Mouse (Mus musculus): ENCODE measurements around the gene Tnfsf8. TPM values are rescaled to one million over a fixed set of nuclear protein-coding genes. Genes with fewer than 3 reads are reported as not detected.

Gene Tnfsf8
- not detected for total RNA-seq (2021)
- long read RNA-seq, experiment 1: 0 reads
- long read RNA-seq, experiment 2: 0 reads

DNA sequence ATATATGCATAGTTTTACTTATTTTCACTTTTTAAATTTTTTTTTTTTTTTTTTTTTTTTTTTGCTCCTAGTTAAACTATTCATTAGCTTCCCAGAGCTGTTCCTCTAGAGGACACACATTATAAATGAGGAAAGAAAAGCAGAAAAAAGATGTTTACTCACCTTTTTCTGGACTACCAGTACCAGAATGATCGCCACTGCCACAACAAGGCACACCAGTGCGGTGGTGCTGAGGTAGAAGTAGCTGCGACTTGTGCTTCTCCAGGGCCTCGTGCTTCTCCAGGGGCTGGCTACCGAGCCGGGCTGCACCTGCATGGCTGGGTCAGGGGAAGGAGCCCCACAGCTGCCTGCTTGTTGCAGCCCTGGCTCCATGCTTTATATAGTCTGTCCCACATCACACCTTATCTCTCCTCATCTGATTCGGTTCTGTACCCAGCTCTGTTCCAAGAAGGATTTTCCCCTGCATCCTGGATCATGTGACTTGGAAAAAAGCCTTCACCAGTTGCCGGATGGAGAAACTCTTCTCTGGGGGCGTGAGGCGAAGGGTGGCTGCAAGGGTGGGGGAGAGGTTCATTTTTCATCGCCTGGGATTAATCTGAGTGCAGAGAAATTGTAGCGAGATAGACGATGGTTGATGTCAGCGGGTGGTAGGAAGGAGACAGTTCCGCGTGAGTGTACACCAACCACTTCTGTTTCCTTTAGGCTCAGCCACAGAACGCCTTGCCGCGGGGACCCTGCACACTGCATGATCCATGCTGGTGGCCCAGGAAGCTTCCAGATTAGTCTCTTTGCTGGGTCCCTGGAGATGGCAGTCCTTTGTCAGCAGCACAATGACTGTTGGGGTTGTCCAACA is at the start of gene Tnfsf8:
TSS of gene Tnfsf8 (minus strand) at position 660 of the 853 bp plus-strand sequence.
- no peak for DNase-seq (ENCODE audit: low spot score in 2 of 2)
- Histone ChIP-seq H3K27ac (no peak within 1 kb of the TSS), H3K4me3 (no peak within 1 kb of the TSS)
- TF ChIP-seq CTCF (conservative IDR thresholded peaks at IDR 0.05): no peak

DNA sequence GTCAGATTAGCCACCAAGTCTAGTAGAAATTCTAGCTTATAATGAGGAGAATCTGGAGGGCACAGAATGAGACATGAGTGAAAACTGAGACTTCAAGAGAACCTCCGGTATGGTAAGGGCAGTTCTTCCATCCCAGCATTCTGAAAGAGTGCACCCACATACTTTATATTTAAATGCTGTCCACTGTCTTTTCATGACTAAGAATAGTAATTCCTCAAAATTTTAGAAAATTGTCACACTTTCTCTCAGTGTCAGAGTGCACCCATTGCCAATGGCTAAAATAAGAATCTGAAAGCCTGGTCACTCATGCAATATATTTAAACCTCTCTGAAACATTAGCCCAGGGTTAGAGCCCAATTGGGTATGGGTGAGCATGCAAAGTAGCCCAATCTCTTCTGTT is 47.4 kb upstream of the Tnfsf8 start:
- TF ChIP-seq CTCF (conservative IDR thresholded peaks at IDR 0.05): no peak
- no peak for DNase-seq (ENCODE audit: low spot score in 2 of 2)
- Histone ChIP-seq H3K4me3 (no peak overlapping the region), H3K27ac (no peak overlapping the region)

DNA sequence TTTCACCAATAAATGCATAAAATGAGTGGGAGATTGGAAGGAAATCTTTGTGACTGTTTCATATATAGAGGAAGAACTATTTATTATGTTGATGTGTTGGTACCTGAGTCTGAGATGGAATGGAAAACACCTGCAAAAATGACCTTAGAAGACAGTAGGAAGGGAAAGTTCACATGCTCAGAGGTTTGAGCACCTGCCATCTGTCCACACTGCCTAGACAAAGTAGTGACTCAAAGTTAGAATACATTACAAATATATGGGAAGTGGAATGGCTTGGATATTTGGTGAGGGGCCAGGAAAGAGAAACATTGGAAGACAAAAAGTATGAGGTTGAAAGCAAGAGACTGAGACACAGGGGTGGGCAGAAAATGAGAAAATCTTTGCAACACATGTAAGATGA is 46.3 kb upstream of the Tnfsf8 start:
- Histone ChIP-seq H3K4me3 (no peak overlapping the region), H3K27ac (no peak overlapping the region)
- no peak for DNase-seq (ENCODE audit: low spot score in 2 of 2)
- TF ChIP-seq CTCF (conservative IDR thresholded peaks at IDR 0.05): no peak

DNA sequence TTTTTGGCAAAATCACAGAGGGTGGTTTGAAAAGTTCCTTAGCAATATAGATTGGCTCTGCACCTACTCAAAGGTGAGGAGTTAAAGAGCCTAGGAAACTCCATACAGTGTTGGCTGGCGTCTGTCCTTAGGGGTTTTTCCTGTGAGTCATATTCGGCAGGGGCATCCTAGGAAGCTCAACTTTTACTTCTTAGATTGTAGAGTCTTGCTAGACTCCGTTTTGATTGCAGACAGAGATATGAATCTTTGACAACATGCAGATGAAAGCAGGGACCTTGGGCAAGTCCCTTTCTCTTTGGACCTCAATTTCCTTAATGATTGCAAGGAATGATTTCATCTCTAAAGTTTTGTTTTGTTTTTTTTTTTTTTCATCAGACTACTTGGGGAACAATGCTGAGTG is 44.9 kb upstream of the Tnfsf8 start:
- TF ChIP-seq CTCF (conservative IDR thresholded peaks at IDR 0.05): no peak
- DNase-seq (ENCODE audit: low spot score in 2 of 2): no peak
- Histone ChIP-seq H3K27ac (no peak overlapping the region), H3K4me3 (no peak overlapping the region)

DNA sequence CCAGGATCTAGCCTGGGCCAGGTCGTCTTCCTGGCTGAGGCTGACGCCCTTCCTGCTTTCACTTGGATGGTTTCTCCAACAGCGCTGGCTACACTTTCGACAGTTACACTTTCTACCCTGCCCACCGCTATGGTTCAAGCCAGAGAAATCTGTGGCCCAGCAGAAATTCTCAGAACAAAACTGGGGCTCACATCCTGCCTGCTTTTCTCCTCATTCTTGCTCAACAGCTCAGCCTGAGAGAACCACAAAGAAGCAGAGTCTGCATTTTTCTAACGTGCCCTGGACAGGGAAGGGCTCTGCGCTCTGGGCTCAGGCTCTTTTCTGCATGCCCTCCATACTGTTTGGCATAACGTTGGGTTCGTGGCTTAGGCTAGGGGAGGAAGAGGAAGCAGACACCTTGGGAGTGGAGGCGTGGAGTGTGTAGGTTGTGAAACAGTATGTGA is 38.0 kb upstream of the Tnfsf8 start:
- no peak for DNase-seq (ENCODE audit: low spot score in 2 of 2)
- no peak for TF ChIP-seq CTCF (conservative IDR thresholded peaks at IDR 0.05)
- no peak overlapping the region for H3K4me3 ChIP-seq
- no peak overlapping the region for H3K27ac ChIP-seq

DNA sequence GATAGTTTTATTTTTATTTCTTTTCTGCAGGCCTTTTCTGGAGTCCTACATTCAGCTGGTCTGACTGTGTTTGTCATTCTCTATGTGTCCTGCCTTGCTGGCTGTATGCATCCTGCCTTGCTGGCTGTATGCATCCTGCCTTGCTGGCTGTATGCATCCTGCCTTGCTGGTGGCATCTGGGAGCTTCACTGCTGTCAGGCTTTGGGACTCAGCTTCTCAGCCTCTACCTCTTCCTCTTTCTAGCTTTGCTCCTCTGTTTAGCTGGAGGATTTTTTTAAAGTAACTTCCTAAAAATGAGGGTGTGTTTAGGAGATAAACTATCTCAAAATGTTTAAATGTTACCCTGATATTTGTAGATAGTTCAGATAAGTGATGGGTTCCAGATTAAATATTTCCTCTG is 36.0 kb upstream of the Tnfsf8 start:
- no peak for DNase-seq (ENCODE audit: low spot score in 2 of 2)
- Histone ChIP-seq H3K27ac (no peak overlapping the region), H3K4me3 (no peak overlapping the region)
- TF ChIP-seq CTCF (conservative IDR thresholded peaks at IDR 0.05): no peak

DNA sequence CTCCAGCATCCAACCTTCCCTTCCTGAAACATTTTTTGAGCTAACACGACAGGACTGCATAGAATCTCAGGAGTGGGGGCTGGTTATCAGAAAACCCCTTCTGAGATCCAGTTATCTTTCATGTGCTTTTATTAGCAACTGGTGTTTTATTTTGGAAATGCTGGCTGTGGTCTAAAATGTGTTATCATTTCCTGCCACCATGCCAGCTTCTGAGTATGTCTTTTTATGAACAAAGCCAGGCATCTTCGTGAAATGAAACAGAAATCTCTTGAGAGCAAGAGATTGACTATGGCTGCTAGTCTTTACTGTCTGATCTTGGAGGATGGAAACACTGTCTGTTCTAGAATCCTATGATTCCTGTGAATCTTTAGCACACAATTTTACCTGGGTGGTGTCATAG is 25.0 kb upstream of the Tnfsf8 start:
- no peak for TF ChIP-seq CTCF (conservative IDR thresholded peaks at IDR 0.05)
- Histone ChIP-seq H3K27ac (no peak overlapping the region), H3K4me3 (no peak overlapping the region)
- DNase-seq (ENCODE audit: low spot score in 2 of 2): no peak

DNA sequence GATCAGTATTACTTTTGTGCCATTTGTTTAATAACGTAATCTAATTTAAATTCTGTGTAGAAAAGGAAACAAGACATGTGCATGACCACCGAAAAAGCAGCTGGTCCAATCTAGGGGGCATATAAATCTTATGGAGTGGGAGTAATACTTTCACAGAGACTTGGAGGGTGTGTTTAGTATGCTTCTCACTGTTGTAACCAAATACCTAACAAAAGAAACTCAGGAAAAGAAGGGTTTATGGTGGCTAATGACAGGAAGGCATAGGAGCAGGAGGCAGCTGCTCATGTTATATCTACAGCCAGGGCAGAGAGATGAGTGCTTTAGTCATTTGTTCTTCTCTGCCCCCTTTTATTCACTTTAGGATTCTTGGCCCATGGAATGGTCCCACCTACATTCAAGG is 15.6 kb upstream of the Tnfsf8 start:
- no peak for DNase-seq (ENCODE audit: low spot score in 2 of 2)
- Histone ChIP-seq H3K4me3 (no peak overlapping the region), H3K27ac (no peak overlapping the region)
- TF ChIP-seq CTCF (conservative IDR thresholded peaks at IDR 0.05): no peak

DNA sequence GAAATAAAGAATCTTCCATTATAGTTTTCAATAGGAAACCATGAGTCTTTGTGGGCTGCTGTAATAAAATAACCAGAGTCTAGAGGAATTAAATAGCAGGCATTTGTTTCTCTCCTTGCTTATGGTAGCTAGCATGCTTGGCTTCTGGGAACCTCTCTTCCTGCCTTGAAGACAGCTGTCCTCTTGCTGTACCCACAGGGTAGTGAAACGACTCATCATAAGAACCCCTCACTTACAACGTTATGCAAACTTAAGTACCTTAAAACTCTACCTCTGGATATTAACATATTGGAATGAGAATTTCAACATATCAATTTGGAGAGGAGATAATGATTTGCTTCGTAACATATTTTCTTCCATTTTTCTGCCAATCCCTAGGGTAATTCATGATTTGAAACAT is 14.3 kb upstream of the Tnfsf8 start:
- no peak overlapping the region for H3K4me3 ChIP-seq
- H3K27ac ChIP-seq: no peak overlapping the region
- DNase-seq (ENCODE audit: low spot score in 2 of 2): no peak
- TF ChIP-seq CTCF (conservative IDR thresholded peaks at IDR 0.05): no peak

DNA sequence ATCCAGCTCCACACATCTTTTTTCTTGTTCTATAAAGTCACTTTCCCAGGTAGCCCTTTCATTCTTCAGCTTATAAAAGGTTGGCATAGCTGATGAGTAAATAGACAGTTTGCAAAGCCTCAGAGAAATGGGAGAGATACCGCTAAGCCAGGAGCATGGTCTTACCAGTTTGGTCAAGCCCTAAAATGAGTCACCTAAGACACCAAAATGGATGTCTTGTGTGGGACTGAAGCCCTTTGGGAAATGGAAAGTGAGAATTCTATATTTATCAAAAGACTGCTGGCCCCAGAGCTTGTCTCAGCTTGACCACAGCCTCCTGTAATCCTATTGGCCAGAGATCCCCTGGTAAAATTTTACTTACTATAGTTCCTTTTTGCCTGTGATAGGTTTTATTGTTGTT is 9.5 kb upstream of the Tnfsf8 start:
- TF ChIP-seq CTCF (conservative IDR thresholded peaks at IDR 0.05): no peak
- Histone ChIP-seq H3K27ac (no peak overlapping the region), H3K4me3 (no peak overlapping the region)
- DNase-seq (ENCODE audit: low spot score in 2 of 2): no peak

DNA sequence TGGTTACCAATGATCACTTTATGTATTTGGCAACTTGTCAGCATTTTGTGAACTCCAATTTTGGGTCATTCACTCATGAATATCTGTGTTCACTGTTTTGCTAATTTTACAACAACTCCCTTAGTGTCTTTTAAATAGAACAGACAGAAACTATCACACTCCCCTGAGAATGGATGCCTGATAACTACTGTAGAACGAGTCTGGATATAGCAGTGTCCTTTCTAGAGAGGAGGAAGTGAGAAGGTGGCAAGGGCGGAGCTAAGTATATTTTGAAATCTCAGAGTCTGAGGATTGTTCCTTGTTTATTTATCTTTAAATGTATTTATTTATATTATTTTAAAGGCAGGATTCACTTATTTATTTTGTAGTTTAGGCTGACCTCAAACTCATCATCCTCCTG is 7.6 kb upstream of the Tnfsf8 start:
- Histone ChIP-seq H3K4me3 (no peak overlapping the region), H3K27ac (no peak overlapping the region)
- no peak for TF ChIP-seq CTCF (conservative IDR thresholded peaks at IDR 0.05)
- DNase-seq (ENCODE audit: low spot score in 2 of 2): no peak

DNA sequence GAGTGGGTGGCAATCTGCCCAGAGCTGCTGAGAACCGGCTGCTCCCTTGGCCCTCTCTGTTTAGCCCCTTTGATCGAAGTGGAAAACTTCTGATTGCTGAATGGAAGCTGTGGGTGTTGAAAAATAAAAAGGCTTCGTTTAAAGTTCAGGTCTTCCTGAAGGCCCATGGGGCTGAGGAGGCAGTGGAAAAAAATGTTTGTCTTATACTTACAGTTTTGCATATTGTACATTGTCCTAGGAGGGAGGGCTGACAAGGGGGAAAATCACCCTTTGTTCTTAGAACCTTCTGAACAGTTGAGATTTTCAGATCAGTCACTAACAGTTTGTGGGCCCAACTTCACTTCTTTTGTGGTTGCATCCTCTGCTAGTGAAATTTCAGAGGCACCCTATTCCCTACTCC is 1.8 kb upstream of the Tnfsf8 start:
- TF ChIP-seq CTCF (conservative IDR thresholded peaks at IDR 0.05): no peak
- Histone ChIP-seq H3K27ac (no peak overlapping the region), H3K4me3 (no peak overlapping the region)
- no peak for DNase-seq (ENCODE audit: low spot score in 2 of 2)

DNA sequence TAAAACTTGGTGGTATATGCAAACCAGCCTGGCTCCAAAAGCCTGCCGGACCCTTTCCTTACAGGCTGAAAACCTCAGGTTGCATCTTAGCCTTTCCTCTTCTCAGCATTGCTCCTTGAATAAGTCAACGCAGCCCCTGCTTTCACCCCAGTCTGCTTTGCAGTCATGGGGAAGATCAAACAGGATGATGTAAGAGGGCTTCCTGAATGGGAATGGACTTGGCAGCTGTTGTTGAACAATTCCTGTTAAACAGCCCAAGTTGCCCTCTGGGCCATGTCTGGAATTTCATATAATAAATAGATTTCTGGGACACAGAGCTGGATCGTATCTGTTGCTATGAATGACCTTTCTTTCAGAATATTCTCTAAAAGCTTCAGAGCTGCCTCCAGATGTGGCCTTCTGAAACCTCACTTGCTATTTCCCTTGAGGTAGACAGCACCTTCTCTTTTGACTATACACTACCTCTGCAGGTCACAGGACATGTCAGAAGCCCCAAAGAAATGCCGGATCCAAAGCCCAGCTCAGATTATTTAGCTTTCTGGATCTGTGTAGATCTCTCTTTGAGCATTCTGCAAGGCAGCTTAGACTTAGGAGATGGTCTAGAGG is 1.0 kb upstream of the Tnfsf8 start:
- H3K4me3 ChIP-seq: no peak overlapping the region
- DNase-seq (ENCODE audit: low spot score in 2 of 2): no peak
- TF ChIP-seq CTCF (conservative IDR thresholded peaks at IDR 0.05): no peak
- no peak overlapping the region for H3K27ac ChIP-seq

DNA sequence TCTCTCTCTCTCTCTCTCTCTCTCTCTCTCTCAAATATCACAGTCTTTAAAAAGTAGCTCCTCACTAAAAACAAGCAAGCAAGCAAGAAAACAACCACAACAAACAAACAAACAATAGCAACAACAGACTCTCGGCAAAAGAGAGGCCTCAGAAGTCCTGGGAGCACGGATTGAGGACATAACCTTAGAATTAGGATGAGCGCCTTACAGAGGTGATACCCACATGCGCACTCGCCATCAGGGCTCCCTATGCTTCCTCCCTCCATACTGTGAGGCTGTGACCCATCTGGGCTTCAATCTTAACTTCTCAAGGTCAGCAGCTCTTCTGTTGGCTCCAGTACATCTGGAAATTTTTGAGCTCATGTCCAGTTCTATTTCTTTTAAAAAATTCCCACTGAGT is 911 bp downstream of the Tnfsf8 start:
- DNase-seq (ENCODE audit: low spot score in 2 of 2): no peak
- no peak overlapping the region for H3K4me3 ChIP-seq
- TF ChIP-seq CTCF (conservative IDR thresholded peaks at IDR 0.05): no peak
- no peak overlapping the region for H3K27ac ChIP-seq

Measured in layer of hippocampus, adult 2 months (tissue).